Mouse (Mus musculus) embryonic fibroblast, embryonic 13.5 days (primary cell): ENCODE measurements around the gene Ubald2.

Source experiments
- CTCF ChIP-seq: IDR thresholded peaks from 2 replicates; pipeline ENCODE4 v1.5.1; 2011; ENCODE audit warnings: mild to moderate bottlenecking, control low read depth, low read length, moderate library complexity, borderline replicate concordance; ENCODE audit not compliant: insufficient read depth
- POLR2A ChIP-seq: IDR thresholded peaks from 2 replicates; pipeline ENCODE4 v1.6.1; 2011; ENCODE audit warnings: low read depth, mild to moderate bottlenecking, control low read depth, low read length, moderate library complexity

DNA sequence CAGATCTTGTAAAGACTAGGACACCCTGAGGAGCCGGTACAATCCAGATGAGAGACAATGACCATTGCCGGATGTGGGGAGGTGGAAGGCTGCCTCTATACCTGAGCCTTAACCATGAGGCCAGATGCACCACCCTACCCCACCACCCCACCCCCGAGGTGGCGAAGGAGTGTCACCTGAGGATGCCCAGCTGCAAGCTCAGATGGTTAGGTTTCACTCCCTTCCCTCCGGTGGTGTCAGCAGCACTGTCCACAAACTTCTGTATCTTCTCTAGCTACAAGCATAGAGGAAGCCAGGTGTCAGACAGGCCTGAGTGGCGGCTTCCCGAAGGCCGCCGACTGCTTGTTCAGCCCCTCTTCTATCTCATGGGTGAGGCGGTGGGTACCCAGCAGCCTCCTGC, 20.0 kb downstream of the Ubald2 start:
- TF ChIP-seq CTCF, result no peak
- TF ChIP-seq POLR2A, result no peak
